Mouse (Mus musculus) CD4-positive, CD25-positive, alpha-beta regulatory T cell (primary cell): Measurements from ENCODE around the gene Stk38l. TPM values are rescaled to one million over a fixed set of nuclear protein-coding genes. Genes with fewer than 3 reads are reported as not detected.

Source experiments
- polyA plus RNA-seq: library from polyadenylated mRNA; unstranded; fragments of 100-300 nt; shearing (Covaris generic); gene quantifications from one replicate; pipeline ENCODE4 v1.2.1, GENCODE M21; 2017

The Stk38l gene
- 10.9 TPM for polyA plus RNA-seq

DNA sequence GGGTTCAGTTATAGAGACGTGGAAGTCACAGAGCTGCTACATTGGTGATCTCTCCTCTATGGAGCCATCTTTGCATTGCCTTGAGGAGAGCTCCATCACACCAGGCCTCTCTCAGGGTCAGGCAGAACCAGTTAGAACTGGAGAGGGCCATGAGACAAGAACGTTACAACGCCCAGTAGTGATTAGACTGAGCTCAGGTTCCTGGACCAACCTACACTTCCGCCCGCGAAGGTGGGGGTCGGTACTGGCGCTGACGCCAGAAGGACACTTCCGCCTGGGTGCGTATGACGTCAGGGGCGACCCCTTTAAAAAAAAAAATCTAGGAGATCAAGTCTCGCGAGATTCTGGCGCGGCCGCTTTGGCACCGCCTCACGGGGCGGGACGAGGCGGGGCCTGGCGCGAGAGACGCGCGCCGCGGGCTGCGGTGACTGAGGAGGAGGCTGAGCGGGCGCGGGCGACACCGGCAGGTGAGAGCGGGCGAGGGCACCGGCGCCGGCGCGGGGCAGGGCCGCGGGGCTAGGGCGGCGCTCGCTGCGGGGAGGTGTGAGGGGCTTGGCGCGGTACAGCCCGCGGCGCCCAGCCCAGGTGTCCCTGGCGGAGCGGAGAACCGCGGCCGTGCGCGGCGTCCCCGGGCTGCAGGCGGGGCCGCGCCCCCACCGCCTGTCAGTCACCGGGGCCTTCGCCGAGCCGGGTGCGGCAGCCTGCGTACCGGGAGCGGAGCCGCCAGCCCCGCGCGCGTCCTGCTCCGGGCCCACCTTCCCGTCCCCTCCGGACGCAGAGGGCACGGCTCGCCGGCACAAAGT, at the start of gene Stk38l:
TSS of gene Stk38l (plus strand) at position 415 of the 803 bp plus-strand sequence.

DNA sequence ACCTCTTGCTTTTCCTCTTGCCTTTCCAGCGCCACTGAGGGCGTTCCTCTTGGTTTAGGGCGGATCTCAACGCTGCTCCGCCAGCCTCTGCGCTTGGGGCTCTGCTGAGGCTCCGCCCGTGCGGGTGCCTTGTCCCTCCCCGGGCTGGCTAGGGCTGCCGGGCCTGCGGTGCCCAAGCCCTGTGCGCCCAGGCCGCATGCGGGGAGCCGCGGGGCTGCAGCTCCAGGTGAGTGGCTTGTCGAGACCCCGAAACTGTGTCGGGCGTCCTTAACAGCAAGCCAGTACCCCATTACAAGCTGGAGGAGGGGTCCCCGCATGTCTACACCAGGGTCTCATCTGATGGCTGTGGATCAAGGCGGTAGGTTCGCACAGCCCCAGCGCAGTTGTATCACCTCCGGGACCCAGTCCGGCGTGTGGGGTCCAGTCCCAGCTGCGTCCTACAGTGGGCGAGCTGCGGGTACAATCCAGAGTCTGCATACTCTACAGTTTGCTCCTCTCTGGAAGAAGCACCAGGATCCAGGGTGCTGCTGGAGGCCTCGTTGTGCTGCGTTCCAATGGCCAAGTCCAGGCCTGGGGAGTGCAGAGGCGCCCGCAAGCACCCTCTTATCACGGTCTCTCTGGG, 71.2 kb downstream of the Stk38l start, which contains the start of gene Arntl2:
TSS of gene Arntl2 (plus strand) at position 132 of the 622 bp plus-strand sequence.

Other genes starting within 250 kb of the Stk38l start
- 211 TPM for gene Itpr2, start 222.8 kb upstream of the Stk38l start, polyA plus RNA-seq
- gene Fgfr1op2, start 147.8 kb upstream of the Stk38l start, polyA plus RNA-seq = 164 TPM
- gene Ints13, start 147.2 kb upstream of the Stk38l start, polyA plus RNA-seq = 87.2 TPM
- gene Med21, start 82.4 kb upstream of the Stk38l start, polyA plus RNA-seq = 81.4 TPM
- gene Tm7sf3, start 82.2 kb upstream of the Stk38l start, polyA plus RNA-seq = 24.4 TPM
- gene Arntl2, start 71.1 kb downstream of the Stk38l start, polyA plus RNA-seq = 0.85 TPM
- not detected for gene Smco2, start 125.1 kb downstream of the Stk38l start, polyA plus RNA-seq
- gene Ppfibp1, start 163.5 kb downstream of the Stk38l start, polyA plus RNA-seq = 8.1 TPM
- not detected for gene 1700034J05Rik, start 229.4 kb downstream of the Stk38l start, polyA plus RNA-seq